Mouse (Mus musculus) gastrocnemius, postnatal 10 days (tissue): Measurements from ENCODE around the gene Ddx23. TPM values are rescaled to one million over a fixed set of nuclear protein-coding genes. Genes with fewer than 3 reads are reported as not detected.
A peak's percentile ranks its signal among the peaks of the same experiment; 100 is the strongest.

ENCODE experiments used
- DNase-seq: peaks from one replicate; pipeline ENCODE4 v3.0.0; 2021; ENCODE audit warnings: mixed read lengths
- total RNA-seq, 2 experiments: library from RNA; stranded (reverse); gene quantifications; 2 replicates each; pipeline ENCODE4 v1.2.3; 2021

The Ddx23 gene
- total RNA-seq, 2 experiments from 2014 or later, result 53.6 to 57.6 TPM

GRCm38 (mm10) chr15:98632921-98633320 is 29.8 kb downstream of the Ddx23 start:
- no peak for DNase-seq

DNA sequence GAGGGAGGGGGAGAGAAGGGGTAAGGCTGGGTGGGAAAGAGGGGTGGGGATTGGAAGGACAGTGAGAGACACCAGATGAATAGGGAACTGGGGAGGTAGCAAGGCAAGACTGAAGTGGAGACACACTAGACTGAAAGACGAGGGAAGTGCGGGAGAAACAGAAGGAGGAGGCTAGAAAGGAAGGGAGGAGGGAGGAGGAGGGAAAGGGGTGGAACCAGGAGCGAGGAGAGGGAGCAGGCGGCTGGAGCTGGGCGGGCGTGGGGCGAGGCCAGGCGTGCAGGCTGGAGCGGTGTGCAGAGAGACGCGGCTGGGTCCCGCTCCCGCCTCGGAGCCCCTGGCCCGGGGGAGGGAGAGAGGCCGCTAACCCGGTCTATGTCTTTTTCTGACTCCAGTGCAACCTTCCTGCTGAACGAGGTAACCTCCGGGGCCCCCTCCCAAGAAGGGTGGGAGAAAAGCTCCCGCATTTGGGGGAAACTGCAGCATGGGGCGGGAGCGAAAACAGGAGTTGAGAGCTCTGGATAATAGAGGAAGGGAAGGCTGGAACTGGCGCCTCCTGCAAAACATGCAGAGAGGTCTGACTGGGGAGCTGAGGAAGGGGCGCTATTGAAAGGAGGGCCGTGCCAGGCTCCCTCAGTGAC is 30.5 kb downstream of the Ddx23 start:
- peak; percentile 66 for DNase-seq

- DNase-seq, result peak; percentile 93
Measured at GRCm38 (mm10) chr15:98631493-98631892, 31.2 kb downstream of the Ddx23 start.

GRCm38 (mm10) chr15:98630540-98630939 is 32.2 kb downstream of the Ddx23 start, which contains the start of gene Cacnb3:
Gene Cacnb3, plus strand, starts transcription at chr15:98630840.
- DNase-seq, result no peak

DNA sequence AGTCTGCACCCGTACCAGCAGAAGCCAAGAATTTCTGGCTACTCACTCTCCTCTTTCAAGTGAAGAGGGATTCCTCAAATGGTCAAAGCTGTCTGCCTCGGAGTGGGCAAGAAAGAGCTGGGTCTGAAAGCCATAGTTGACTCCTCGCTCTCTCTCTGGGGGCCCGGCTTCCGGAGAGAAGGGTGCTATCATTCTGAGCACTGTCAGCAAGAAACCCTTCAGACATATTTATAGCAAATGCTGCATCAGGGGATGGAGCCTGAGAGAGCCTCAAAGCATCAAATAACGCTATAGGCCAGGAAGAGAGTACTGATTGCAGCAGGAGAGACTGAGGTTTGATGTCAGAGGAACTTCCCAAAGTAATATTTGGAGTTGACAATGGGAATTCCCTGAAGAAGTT is 33.2 kb downstream of the Ddx23 start:
- DNase-seq, result no peak

- peak; percentile 53 for DNase-seq
Measured at GRCm38 (mm10) chr15:98628589-98629254, 34.0 kb downstream of the Ddx23 start.

GRCm38 (mm10) chr15:98626487-98627212 is 36.0 kb downstream of the Ddx23 start:
- DNase-seq, result no peak

- DNase-seq, result no peak
Measured at GRCm38 (mm10) chr15:98626078-98626477, 36.6 kb downstream of the Ddx23 start.

- DNase-seq, result no peak
Measured at GRCm38 (mm10) chr15:98623361-98623821, 39.3 kb downstream of the Ddx23 start.

DNA sequence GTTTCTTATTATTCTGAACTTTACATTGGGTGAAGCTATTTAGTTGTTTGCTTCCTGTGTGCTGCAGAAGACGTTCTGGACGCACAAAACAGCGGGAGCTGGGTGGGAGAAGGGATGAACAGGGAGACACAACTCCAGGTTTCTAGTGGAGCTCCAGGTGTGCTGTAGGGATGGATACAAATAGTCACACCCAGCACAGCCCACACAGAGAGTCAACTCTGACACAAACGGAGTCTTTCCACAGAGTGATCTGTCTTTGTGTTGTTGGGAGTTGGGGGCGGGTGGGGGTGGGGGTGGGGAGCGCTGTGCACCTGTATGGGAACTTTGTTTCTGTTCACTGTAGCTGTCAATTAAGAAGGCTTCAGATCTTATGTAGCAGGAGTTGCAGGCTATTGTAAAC is 40.0 kb downstream of the Ddx23 start:
- no peak for DNase-seq

- no peak for DNase-seq
Measured at GRCm38 (mm10) chr15:98622199-98622598, 40.5 kb downstream of the Ddx23 start.

- DNase-seq, result peak; percentile 79
Measured at GRCm38 (mm10) chr15:98617176-98617537, 45.5 kb downstream of the Ddx23 start.

DNA sequence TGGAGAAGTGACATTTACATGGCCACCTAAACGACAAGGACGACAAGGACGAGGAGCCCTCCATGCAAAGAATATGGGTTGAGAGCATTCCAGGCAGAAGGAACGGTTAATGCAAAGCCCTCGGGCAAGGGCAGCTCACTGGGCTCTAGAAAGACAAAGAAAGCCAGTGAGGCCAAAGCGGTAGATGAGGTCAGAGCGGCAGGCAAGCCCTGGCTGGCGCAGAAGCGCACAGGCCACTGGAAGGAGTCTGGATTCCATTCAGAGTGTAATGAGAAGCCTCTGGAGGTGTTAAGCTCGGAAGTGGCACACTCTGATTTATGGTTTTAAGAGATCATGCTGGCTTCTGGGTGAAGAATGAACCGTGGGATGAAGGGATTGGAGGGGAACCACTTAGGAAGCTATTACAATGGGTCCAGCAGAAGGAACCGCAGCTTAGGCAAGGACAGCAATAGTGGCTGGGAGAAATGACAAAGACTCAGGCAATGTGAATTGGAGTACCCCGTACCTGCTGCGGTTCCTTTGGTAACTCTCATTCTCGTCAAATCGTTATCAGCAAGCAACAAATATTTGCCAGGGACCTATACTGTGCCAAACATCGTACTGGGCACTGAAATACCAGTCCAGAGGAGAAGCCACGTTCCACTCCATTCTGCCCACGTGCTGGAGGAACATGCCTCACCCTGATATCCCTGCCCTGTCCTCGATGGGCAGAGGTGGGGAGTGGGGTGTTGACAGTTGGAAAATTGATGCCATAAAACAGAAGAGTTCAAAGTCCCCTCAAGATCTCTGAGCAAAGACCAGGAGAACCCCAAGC is 46.1 kb downstream of the Ddx23 start:
- no peak for DNase-seq

DNA sequence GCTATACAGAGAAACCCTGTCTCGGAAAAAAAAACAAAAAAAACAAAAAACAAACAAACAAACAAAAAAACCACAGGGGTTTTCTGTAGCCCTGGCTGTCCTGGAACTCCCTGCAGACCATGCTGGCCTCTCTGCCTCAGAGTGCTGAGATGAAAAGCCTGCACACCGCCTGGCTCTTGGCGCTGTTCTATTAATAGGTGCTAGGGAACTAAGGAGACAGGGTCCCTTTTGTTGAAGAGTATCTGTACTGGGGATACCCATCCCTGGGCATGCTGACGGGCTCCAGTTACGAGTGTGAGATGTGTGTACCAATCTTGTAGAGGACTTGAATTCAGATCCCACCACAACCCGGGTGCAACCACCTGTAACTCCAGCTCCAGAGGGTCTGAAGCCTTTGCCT is 46.9 kb downstream of the Ddx23 start:
- DNase-seq, result no peak

GRCm38 (mm10) chr15:98614971-98615370 is 47.7 kb downstream of the Ddx23 start:
- DNase-seq, result no peak

DNA sequence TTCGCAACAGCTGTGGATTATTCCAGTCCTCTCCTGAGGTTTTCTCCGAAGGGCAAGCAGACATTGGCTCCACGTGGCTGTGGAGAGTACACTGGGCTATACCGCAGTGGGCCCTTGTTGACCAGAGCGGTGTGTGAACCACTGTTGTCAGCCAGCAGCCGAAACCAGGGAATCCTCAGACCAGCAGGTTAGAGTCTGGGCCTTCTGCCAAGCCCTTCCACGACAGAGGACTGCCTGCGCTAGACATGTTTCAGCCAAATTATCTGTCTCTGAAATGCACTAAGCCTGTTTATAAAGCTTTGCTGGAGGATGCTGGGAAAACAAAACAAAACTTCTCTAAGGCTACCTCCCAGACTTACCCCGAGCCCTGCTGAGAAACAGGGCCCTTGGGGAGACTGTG is 48.1 kb downstream of the Ddx23 start:
- no peak for DNase-seq

DNA sequence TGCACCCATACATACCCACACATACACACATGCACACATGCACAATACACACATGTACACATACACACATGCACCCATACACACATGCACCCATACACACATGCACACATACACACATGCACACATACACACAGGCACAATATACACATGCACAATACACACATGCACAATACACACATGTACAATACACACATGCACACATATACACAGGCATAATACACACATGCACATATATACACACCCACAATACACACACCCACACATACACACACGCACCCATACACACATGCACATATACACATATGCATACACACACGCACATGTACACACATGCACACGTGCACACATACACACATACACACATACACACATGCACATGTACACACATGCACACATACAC is 50.5 kb downstream of the Ddx23 start:
- no peak for DNase-seq

GRCm38 (mm10) chr15:98610131-98610633 is 52.5 kb downstream of the Ddx23 start:
- no peak for DNase-seq

DNA sequence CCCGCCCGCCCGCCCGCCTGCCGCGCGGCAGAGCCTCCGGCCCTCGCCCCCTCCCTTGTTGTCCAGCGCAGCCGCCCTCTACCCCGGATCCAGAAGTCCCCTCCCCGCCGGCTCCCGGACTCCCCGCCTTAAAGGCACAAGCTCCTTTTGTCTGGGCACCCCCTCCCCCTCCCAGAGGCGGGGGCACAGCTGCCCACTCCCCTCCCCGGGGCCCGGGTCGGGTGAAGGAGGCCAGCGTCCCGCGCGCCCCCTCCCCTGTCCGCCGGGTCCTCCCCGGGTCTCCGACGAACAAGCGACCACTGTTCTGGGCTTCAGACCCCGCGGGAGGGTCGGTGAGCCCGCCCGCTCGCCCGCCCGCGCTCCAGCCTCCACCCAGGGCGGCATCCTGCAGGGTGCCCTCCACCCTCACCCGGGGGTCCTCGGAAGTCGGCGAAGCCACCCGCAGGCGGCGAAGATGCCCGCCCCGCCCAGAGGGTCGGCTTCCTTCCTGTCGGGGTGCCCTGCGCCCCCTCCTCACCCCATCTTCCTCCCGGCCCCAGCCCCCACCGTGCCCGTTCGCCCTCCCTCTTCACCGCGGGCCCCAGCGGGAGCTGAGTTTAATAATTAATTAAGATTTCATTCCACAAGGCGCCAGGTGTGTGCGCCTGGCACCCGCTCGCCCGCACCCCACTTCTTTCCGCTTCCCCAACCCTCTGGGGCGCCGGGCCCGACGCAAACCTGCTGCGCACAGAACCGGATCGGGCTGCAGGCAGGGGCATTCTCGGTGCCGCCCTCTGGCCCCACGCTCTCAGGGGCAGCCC is 53.2 kb downstream of the Ddx23 start, which contains the start of gene Adcy6:
Adcy6 (minus strand) TSS at position 746 of the 800 bp plus-strand sequence.
- peak; percentile 76 for DNase-seq

GRCm38 (mm10) chr15:98608784-98609250 is 53.9 kb downstream of the Ddx23 start:
- DNase-seq, result peak; percentile 45
